Mouse (Mus musculus) heart, postnatal 4 days (tissue): ENCODE measurements around the gene Dcst2. TPM values are rescaled to one million over a fixed set of nuclear protein-coding genes. Genes with fewer than 3 reads are reported as not detected.

Experiments used
- DNase-seq: peaks from one replicate; pipeline ENCODE4 v3.0.0; 2021
- total RNA-seq, 2 experiments: library from RNA; stranded (reverse); gene quantifications; 2 replicates each; pipeline ENCODE4 v1.2.3; 2021

The Dcst2 gene
- total RNA-seq, 2 experiments from 2014 or later = 0.14 to 0.23 TPM

GRCm38 (mm10) chr3:89332013-89332412 lies 29.8 kb upstream of the Dcst2 start:
- DNase-seq = no peak

GRCm38 (mm10) chr3:89332476-89332875 lies 29.3 kb upstream of the Dcst2 start:
- peak; percentile 17 for DNase-seq

GRCm38 (mm10) chr3:89333053-89333452 lies 28.7 kb upstream of the Dcst2 start:
- peak; percentile 5 for DNase-seq

- DNase-seq = no peak
These were observed 25.2 kb upstream of the Dcst2 start for GRCm38 (mm10) chr3:89336529-89336928.

GRCm38 (mm10) chr3:89337062-89337720 lies 24.6 kb upstream of the Dcst2 start:
- no peak for DNase-seq

GRCm38 (mm10) chr3:89337721-89338578 lies 23.8 kb upstream of the Dcst2 start, which contains the start of gene Efna4:
TSS of gene Efna4 (minus strand) at chr3:89338028.
- DNase-seq = peak; percentile 61

GRCm38 (mm10) chr3:89339416-89339815 lies 22.4 kb upstream of the Dcst2 start:
- DNase-seq = peak; percentile 84

- peak; percentile 87 for DNase-seq
These were observed 21.3 kb upstream of the Dcst2 start for GRCm38 (mm10) chr3:89340465-89340864.

- no peak for DNase-seq
These were observed 20.0 kb upstream of the Dcst2 start for GRCm38 (mm10) chr3:89341794-89342193.

GRCm38 (mm10) chr3:89343279-89343678 lies 18.5 kb upstream of the Dcst2 start:
- DNase-seq = peak; percentile 15

GRCm38 (mm10) chr3:89346815-89347540 lies 14.8 kb upstream of the Dcst2 start:
- DNase-seq = peak; percentile 19

GRCm38 (mm10) chr3:89347916-89348315 lies 13.9 kb upstream of the Dcst2 start:
- DNase-seq = peak; percentile 61

GRCm38 (mm10) chr3:89348911-89349868 lies 12.6 kb upstream of the Dcst2 start:
- DNase-seq = peak; percentile 68

- DNase-seq = peak; percentile 94
These were observed 11.8 kb upstream of the Dcst2 start, which contains the start of gene Adam15 for GRCm38 (mm10) chr3:89349869-89350501. TSS of gene Adam15 (minus strand) at chr3:89349996.

- no peak for DNase-seq
These were observed 10.5 kb upstream of the Dcst2 start for GRCm38 (mm10) chr3:89351271-89351670.

GRCm38 (mm10) chr3:89354816-89355511 lies 6.8 kb upstream of the Dcst2 start:
- peak; percentile 94 for DNase-seq

GRCm38 (mm10) chr3:89355512-89355902 lies 6.3 kb upstream of the Dcst2 start:
- no peak for DNase-seq

- no peak for DNase-seq
These were observed 5.7 kb upstream of the Dcst2 start for GRCm38 (mm10) chr3:89356029-89356428.

GRCm38 (mm10) chr3:89359630-89360029 lies 2.1 kb upstream of the Dcst2 start:
- DNase-seq = peak; percentile 5

GRCm38 (mm10) chr3:89360237-89360636 lies 1.5 kb upstream of the Dcst2 start:
- no peak for DNase-seq

GRCm38 (mm10) chr3:89364631-89365030 lies 2.9 kb downstream of the Dcst2 start:
- no peak for DNase-seq
